Mouse (Mus musculus) kidney, adult 2 months (tissue): ENCODE results near the gene Cetn3.

Experiments
- CTCF ChIP-seq: fragments of 200-500 bp; conservative IDR thresholded peaks from 2 replicates; pipeline ENCODE4 v1.5.1; 2011; ENCODE audit warnings: low read depth, mild to moderate bottlenecking, control low read depth, low read length, moderate library complexity, mixed read lengths; ENCODE audit not compliant: insufficient read depth, insufficient read length
- POLR2A ChIP-seq: fragments of 200-500 bp; IDR thresholded peaks from one replicate; pipeline ENCODE4 v1.6.1; 2011; ENCODE audit warnings: low read depth, low read length, control low read depth

DNA sequence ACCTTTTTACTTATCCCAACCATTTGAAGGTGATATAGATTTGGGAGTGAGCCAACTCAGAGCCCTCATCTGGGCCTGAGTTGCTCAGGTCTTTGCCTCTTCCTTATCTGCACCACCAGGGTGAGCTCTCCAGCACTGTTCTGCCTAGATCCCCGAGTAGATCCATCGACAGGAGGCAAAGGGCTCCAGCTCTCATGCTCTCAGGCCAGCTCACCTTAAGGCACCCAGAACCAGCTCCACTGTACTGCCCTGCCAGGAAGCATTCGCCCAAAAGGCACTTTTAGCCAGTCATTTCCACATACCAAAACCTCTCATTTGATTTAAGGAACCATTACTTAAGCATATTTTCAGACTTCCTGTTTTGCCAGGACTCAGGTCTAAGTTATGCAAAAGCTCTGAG, 42.0 kb upstream of the Cetn3 start:
- TF ChIP-seq CTCF = 0 out of 2 replicates have a peak, but pooled peaks have one; percentile 18
- TF ChIP-seq POLR2A = no peak
